Mouse (Mus musculus): Measurements from ENCODE around the gene Dnajb8. TPM values are rescaled to one million over a fixed set of nuclear protein-coding genes. Genes with fewer than 3 reads are reported as not detected.
A peak's percentile ranks its signal among the peaks of the same experiment; 100 is the strongest.

Dnajb8 gene
- total and polyA plus RNA-seq, 3 experiments = not detected

DNA sequence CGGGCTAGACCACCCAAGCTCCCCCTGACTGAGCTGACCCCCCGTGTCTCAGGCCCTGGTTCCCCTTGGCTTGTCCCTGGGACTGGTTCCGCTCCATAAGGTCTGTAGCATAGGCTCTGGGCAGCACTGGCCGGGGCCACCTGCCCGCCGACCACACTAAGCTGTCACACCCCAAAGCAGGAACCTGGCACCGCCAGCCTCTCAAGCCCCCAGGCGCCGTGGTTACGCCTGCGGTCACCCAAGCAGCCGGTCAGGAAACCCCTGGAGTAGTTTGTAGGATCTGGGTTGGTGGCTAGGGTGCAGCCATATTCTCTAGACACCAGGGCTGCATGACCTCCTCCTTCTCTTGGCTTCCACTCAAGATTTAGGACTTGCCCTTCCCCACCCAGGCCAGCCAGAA, 7.2 kb downstream of the Dnajb8 start:
- DNase-seq = no peak

DNA sequence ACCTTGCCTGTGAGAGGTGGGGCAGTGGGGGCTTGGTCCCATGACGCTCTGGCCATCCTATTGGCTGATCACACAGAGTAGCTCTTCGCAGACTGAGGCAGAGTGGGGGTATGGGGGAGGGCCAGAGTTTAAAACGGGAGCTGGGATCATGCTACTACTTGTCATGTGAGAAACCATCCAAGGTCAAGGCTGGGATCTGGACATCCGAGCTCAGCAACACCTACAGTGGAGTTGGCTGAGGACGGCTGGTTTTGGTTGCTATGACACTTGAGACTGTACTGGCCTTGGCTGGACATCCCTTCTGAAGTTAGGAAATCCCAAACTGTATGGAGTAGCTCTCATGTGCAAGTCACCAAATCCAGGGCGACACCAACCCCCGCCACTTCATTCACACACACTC, 9.8 kb downstream of the Dnajb8 start:
- no peak for DNase-seq

DNA sequence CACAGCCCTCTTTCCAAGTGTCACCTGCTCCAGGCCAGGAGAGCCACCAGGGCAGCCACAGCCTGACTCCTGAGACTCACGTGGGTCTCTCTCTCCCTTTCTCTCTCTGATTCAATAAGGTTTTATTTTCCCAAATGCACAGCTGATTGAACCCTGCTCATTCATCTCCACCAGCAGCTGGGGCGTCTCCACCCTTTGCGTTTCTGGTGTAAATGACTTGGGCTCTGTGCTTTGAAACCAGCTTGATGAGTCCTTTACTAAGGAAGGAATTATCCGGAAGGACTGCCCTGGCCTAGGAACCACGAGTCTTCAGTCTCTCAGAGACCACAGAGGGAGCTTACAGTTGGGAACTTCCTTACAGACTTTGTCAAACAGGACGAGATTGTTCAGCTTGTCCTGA, 10.2 kb downstream of the Dnajb8 start:
- DNase-seq = no peak

DNA sequence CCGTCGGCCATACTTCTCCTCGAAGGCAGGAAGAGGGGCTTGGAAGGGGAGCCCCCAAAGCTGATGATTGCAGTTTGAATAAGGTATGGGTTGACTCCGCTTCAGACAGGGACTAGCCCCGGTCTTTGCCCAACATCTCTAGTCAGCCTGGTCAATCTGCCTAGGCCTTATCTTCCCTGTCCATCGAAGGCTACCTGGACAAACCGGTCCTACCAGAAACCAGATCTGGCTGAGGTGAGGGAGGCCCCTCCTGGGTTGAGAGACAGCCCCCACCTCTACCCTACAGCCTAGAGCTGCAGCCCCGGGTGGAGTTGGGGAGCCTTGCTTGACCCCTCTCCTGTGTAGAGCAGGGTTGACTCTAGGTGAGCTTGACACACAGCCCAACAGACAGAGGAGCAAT, 11.9 kb downstream of the Dnajb8 start:
- DNase-seq = no peak

DNA sequence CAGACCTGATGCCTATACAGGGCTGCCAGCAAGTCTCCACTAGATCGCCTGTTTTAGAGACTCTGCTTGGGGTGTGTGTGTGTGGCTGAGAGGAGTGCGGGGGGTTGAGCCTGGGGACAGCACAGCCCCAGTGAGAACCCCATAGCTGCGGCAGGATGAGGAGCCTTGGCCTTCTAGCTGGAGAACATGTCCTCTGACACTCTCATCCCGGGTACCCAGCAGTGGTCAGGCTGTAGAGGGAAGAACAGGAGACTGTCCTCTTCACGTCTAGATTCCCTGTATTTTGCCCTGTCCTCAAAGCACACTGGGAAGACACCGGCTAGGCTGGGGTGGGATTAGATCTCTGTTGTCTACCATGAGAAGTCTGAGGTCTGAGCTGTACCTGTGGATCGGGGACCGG, 13.4 kb downstream of the Dnajb8 start:
- DNase-seq = no peak

DNA sequence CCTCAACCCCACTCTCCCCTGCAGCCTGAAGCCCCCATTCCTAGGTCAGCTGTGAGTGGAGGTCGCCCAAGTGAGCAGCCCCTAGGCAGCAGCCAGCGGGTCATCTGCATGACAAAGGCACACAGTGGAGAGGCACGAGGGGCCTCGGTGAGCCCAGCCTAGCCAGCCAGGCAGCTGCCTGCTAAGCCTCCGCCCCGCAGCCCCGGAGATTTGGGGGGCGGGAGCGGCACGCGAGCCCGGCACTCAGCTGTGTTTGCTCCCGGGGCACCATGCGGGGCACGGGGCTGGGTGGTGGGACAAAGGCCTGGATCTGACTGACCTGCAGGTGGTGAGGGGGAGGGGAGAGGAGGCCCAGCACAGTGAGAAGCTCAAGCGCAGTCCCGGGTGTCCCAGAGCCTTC, 13.9 kb downstream of the Dnajb8 start:
- no peak for DNase-seq

DNA sequence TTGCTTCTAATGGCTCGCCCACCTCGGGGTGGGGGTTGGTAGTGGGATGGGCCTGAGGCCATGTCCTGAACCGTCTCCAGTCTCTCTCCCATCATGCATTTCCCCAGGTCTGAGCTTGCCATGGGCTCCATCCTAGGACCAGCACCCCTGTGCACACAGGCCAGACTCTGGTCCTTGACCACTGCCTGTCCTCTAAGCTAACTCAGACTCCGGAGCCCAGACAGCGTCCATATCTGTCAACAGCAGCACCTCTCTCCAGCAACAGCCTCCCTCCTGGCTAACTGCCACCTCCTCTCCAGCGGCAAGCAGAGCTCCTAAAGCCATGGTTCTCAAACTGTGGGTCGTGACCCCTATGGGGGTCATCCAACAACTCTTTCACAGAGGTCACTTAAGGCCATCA, 14.4 kb downstream of the Dnajb8 start:
- no peak for DNase-seq

DNA sequence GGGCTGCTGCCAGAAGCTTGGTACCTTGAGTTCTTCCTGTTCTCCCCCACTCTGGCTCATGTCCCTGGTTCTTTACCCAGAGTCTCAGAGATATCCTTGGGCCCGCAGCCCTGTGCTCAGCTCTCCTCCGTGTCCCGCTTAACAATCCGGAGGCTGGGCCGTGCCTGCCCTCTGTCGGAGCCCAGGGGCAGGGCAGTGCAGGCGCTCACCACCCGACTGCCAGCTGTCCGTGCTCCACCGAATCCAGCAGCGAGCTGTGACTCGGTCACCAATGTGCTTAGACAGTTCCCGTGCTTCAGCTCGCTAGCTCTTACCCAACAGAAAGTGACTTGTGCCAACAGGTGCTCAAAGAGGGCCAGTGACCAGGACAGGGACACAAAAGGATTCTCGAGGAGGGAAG, 20.5 kb downstream of the Dnajb8 start:
- DNase-seq = peak; percentile 80

DNA sequence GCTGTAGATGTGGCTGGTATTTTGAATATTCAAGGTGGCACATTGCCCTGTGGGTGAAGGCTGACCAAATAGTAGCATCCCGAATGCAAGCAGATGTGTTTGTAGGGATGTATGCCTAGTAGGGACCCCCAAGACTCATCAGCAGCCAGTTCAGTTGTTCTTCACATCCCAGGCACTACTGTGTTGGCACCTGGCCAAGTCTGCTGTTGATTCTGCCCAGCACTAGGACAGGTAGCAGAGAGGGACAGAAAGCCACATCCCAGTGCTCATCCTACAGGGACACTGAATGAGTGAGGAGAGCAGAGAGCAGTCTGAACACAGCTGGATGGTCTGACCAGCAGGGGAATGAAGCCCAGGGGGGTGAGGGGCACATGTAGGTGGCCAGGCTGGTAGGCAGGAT, 27.2 kb downstream of the Dnajb8 start:
- DNase-seq = no peak

DNA sequence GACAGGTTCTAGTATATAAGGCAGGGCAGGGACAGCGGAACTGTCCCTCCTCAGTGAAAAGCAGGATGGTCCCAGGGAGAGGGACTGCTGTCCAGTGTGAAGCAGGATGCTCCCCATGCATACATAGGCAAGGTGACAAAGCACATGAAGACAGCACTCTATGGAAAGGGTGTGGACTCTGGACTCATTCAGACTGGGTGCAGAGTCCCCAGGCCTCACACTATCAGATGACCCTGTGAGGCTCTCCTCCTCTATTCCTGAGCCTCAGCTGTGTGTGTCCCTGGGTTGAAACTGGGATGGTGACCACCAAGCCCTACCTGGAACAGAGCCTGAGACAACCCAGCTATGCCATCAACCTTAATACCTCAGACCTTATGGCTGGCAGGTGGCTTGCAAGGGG, 29.3 kb downstream of the Dnajb8 start:
- DNase-seq = no peak

DNA sequence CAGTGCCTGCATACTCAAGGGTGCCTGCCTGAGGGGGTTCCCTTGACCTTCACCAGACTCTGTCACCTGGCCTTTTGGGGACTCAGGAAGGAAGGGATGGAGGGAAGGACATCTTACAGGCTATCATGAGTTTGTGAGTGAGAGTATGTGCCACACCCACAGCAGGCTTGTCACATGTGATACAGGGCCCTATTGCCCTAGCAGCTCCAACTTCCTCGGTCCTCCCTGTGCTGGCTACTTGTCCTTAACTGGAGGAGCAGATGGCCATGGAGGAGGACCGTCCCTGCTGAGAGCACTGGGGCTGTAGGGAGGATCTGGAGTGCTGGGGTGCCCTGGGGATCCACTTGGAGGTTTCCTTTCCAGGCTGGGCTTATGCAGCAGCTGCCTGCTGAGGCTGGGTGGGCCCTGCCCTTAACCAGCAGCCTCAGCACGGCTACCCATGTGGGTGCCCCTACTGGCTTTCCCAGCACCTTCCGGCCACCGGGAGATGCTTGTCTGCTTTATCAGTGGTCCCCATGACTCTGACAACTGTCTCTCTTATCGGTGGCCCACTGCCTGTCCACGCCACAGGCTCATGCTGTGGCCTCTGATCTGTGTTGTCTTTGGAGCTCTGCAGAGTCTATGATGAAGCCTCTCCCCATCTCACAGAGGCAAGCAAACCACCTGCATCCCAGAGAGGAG, 29.9 kb downstream of the Dnajb8 start:
- no peak for DNase-seq

DNA sequence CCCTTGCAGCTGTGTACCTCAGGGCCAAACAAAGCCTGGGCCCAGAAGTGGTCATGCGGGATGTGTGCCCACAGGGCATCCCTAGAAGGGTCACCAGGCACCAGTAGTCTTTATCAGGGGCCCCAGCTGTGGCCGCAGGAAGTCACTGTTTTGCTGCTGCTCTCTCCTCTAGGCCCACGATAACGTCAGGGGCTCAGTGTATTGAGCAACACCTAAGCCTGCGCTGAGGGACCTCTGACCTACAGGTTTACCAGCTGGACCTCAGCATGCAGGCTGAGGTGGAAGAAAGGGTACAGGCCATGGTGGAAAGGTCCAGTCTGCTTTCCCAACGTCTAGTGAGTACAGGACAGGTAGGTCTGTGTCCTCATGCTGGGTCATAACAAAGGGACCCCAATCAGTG, 32.0 kb downstream of the Dnajb8 start:
- no peak for DNase-seq

DNA sequence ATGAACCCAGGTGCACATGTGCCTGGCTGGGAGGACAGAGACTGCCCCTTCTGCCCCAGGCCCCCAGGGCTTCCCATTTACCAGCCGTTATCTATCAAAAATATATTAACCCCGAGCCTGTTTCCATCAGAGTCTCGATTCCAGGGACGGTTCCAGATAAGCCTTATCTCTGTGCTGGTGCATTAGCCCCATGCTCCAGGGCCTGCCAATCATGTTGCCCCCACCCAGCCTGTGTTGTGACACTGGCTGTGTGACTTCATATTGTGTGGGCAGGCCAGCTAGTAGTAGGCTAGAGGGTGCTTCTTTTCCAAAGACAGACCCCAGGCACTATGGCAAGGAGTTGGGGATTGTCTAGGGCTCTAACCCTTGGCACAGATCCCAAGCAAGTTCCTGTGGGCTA, 33.4 kb downstream of the Dnajb8 start:
- peak; percentile 11 for DNase-seq

DNA sequence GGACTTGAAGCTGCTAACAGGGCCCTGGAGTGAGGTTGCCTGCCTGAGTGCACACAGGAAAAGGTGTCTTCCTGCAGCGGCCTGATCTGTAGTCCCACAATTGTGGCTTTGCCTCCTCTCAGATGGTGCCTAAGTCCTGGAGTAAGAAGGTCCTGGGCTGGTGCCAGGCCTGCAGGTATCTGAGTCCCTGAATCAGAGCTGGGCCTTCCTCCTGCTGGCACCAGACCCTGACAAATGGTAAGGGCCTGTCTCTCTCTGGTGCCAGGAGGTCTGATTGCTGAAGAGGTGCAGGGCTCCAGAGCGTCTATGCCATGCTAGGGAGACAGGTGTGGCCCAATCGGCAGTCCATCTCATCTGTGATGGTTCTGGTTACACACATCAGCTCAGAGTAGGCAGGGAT, 37.6 kb downstream of the Dnajb8 start:
- DNase-seq = no peak

DNA sequence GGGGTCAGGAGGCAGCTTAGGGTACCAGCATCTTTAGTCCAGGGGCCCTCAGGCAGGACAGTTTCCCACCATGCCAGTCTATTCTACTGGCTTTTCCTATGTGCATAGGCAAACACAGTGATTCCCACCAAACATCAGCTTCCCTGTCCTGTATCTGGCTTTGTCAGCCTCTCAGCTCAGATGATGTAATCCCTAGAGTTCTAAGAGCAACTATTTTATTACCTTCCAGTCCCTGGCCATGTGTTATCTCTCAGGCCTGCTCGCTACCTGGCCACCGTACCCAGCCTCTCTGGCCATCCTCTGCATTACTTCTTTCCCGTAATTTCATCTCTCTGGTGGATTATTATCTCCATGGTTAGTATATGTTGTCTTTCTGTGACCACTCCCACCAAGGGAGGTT, 38.6 kb downstream of the Dnajb8 start:
- no peak for DNase-seq

DNA sequence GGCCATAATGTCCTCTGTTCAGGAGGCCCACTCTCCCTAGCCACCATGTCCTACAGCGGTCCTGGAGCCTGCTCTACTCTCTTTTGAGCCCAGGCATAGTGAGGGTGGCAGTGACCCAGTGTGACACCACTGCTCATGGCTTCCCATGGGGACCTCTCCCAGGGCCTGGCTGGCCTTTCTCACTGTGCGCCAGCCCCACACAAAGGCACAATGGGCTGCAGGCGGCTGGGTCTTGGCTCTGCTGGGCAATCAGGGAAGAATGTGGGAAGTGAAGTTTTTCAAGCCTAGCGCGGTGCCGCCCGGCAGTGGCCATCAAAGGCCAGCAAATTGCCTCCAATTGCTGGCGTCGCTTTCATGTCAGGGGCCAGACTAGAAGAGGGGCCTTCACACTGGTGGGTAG, 40.1 kb downstream of the Dnajb8 start:
- DNase-seq = no peak

DNA sequence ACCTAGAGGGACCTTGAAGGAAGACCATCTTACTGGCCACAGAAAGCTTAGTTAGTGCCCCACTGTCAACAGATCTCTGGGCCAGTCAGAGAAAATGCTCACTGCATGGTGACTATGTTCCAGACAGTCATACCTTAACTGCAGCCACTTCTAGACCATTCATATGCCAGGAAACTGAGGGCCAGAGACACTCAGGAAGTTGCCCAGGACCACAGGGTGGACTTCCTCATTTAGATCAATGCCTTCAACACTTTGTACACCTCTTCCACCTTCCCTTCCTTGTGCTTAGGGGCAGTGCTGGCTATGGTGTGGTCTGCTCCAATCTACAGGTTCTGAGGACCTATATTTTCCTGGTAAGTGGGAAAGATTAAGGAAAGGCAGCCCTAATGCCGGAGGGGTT, 43.3 kb downstream of the Dnajb8 start:
- DNase-seq = no peak

DNA sequence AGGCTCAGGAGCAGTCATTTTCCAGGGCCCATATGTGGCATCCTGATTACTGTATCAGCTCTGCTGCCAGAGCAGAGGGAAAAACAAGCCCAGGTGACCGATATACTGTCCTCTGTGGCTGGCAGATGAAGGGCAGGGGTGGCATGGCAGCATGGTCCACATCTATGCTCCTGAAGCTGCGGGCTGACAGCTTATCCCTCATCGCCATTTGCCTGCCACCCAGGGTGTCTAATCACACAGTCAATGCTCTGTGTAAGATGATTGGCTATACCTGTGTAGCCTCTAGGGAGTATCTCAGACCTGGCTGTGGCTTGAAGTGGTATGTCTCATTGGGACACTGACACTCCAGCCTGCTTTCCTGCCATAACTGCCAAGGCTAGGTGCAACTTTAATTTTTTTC, 44.0 kb downstream of the Dnajb8 start:
- DNase-seq = no peak

DNA sequence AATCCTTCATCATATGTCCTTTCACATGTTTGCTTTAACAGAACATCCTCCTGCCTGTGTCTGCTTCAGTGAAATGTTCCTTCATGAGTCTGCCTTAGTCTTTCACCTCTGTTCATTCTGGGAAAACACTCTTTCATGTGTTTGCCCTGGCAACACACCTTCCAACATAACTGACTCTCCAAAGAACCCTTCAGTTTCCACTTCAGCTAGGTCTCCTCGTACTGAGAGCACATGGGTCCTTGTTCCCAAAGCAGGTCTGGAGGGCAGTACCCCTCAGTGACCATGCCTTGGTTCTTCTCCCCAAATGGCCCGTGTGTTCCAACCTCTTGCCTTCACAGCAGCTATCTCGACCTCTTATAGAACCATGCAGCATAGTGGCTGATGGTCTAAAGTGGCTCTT, 45.0 kb downstream of the Dnajb8 start:
- no peak for DNase-seq

DNA sequence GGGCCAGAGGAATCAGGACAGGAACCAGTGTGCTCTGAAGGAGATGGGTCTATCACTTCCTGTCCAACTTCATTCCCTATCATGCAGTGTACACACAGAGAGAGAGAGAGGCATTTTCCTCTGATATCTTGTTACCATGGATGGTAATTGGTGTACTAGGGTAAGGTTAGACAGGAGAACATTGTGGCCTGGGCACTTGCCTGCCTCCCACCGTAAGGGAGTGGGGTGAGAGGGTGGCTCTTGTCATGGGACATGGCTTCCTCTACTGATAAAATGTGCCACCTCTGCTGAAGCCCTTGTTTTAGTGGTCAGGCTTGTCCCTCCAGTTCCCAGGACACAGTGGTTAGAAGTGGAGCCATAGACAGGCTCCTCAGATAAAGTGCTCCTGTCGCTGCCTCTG, 45.9 kb downstream of the Dnajb8 start:
- no peak for DNase-seq

DNA sequence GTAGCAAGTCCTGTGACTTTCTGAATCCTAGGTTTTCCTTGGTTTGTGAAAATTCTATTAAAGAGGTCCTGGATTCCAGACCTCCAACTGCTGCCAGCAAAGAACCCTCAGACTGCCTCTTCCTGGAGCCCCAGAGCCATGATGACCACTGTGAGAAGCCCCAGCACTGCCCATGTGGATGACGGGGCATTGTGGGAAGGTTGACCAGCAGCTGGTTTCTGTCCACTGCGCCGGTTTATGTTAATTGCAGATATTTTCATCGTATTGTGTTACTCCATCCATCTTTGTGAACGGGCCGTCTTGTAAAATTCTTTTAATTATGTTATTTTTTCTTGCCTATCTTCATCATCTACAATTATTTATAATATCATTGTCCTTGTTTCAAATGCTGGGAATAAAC, 52.6 kb downstream of the Dnajb8 start:
- no peak for DNase-seq

DNA sequence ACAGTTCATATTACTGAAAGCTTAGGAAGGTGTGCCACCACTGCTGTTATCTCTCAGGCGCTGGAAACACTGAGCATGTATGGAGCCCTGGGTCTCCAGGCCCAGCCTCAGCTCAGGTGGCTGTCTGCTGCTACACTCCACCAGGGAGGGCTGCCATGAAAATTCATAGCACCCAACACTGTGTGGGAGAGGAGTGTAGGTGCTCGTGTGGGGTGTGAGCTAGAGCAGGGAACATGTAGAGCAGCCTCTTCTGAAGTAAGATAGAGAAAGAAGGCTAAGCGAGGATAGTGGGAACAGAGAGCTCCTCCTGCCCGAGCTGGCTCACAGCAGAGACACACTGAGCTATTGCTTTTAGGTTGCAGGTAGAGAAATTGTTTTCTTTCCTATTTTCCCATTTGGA, 54.2 kb downstream of the Dnajb8 start:
- DNase-seq = no peak

DNA sequence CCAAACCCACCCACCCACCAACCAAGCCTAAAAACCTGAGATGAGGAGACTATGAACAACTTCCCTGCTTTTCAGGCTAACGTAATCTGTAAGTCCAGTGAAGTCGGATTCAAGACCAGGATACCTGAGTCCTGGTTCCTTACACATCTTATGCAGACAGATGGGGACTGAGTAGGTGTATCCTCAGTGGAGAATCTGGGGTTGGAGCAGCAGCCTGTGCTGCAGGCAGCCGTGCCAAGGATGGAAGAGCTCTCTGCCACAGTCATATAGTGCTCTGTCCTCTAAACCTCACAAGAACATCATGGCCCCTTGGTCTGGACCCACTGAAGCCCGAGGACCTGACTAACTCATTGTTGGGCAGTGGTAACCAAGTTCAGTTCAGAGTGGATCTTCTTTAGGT, 55.2 kb downstream of the Dnajb8 start:
- DNase-seq = no peak

DNA sequence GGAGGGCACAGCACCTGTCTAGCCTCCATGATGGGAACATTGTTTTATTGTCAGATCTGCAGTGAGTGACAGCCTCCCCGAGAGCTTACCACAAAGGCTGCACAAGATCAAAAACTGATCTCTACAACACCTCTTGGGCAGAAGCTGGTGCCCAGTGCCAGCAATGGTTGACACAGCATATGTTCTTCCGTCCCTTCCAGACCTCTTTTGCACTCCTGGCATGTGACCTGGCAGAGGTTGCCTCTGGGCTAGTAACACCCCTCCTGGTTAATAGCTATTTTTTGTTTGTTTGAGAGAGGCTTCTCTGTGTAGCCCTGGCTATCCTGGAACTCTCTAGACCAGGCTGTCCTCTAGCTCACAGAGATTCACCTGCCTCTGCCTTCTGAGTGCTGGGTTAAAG, 56.1 kb downstream of the Dnajb8 start:
- no peak for DNase-seq

All from adrenal gland, adult 2 months (tissue).